Mouse (Mus musculus) ovary, postnatal 14 days (tissue): Measurements from ENCODE around the gene Chmp6.

ENCODE experiments used
- DNase-seq: peaks from one replicate; pipeline ENCODE4 v3.0.0; 2022; ENCODE audit warnings: low spot score

Chmp6 gene

GRCm38 (mm10) chr11:119907711-119908110 lies 5.5 kb upstream of the Chmp6 start:
- no peak for DNase-seq

GRCm38 (mm10) chr11:119909436-119909835 lies 3.8 kb upstream of the Chmp6 start:
- DNase-seq, result peak; percentile 76

DNA sequence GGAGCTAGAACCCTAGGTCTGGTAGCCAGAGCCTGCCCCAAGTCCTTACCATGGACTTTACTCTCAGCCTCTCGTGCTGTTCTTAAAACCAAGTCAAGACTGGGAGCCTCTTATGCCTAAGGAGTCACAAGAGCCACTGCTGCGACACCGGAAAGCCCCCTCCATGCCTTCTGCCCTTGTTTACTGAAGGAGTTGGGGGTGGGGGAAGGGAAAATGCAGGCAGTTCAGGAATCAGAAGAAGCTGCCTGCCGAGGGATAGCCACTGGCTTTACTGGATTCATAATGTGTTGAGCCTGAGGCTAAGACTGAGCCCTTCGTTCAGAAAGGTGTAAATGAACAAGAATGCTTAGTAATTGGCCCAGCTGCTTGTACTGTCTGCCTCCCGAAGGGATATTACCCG lies 396 bp upstream of the Chmp6 start:
- DNase-seq, result no peak

GRCm38 (mm10) chr11:119913935-119914314 lies 684 bp downstream of the Chmp6 start:
- DNase-seq, result no peak

DNA sequence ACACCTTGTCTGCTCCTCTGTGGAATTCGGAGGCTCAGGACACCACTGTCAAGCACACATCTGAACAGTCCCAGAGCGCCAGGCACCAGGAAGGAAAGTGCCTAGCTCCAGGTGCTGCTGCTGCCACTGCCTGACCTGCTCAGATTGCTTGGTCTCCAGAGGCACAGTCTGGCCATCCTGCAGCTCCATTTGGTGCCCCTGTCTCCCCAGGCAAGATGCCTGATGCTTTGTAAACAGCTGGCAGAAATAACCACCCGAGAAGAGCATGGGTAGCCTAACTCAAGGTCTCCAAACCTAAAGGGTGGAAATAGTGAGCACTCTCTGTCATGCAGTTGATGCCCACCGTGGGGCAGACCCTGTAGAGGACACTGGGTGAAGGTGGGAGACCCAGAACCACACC lies 1.1 kb downstream of the Chmp6 start:
- no peak for DNase-seq

DNA sequence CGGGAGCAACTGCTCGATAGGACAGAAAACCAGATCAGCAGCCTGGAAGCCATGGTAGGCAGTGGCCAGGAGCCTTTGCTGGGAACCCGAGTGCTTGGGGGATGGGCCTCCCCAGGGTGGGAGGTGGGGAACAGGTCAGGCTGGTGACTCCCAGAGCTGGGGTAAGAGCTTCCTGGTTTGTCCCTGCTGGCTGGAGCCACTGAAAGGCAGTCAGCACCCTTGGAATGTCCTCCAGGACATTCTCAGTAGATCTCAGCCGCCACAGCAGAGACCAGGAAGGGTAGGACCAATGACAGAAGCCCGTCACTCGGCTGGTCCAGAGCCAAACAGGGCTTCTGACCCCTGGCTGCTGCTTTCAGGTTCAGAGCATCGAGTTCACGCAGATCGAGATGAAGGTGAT lies 2.4 kb downstream of the Chmp6 start:
- no peak for DNase-seq

DNA sequence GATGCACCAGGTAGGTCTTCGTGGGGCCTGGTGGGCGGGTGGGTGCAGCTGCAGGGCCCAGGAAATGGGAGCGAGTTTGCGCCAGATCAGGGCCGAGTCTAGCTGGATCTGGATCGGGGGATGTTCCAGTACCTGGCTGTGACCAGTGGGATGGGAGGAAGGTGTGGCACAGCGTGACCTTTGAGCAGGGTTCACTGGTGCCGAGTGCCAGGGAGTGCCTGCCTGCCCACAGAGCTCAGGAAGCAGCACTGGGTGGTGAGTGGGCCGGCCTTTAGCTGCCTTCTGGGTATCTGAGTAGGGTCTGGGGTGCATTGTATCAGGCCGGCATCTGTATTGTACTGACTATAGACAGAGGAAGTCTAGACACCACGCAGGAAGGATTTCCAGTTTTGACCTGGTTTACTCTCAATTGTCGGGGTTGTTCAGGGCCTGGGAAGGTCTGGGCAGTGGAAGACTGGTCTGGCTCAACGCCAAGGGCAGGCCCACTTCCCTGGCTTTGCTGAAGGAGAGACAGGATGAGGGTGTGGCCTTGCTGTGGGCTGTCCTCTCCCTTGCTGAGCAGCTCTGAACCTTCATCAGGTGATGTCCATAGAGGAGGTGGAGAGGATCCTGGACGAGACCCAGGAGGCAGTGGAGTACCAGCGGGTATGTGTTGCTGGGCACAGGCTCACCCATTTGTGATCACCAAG lies 3.0 kb downstream of the Chmp6 start:
- DNase-seq, result no peak

GRCm38 (mm10) chr11:119916834-119917469 lies 3.7 kb downstream of the Chmp6 start:
- DNase-seq, result no peak

DNA sequence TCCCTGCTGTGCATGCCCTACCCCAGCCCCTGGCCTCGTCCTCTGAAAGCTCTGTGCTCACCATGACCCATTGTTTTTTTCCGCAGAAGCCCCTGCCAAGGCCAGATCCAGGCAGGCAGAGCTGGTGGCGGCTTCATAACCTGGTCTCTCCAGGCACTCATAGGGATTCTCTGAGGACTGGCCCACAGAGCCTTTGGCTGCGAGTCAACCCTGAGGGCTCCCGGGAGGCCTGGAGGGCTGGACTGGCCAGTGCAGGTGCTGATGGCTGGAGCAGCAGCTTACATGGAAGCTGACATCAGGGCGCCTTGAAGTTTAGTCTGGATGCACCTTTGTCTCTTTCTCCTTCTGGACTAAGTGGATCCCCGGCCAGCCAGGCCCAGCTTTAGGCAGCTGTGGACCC lies 5.3 kb downstream of the Chmp6 start:
- DNase-seq, result no peak

- DNase-seq, result no peak
Measured at GRCm38 (mm10) chr11:119919432-119919831, 6.2 kb downstream of the Chmp6 start.

GRCm38 (mm10) chr11:119919897-119920296 lies 6.7 kb downstream of the Chmp6 start:
- peak; percentile 74 for DNase-seq

DNA sequence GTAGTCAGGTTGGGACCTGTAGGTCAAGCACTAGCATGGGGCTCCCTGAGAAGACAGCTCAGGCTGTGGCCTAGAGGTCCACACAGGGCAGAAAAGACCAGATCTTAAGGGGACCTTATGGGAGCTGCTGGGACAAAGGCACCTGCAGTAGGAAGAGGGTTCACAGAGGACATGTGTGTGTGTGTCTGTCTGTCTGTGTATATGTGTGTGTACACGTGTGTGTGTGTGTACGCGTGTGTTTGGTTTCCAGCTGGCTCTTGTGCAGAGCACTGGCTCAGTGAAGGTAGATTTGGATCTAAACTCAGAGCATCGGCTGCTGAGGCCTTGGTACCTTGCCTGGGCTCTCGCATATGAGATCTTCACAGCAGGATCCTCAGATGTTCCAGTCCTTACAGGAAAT lies 7.4 kb downstream of the Chmp6 start:
- DNase-seq, result no peak

- no peak for DNase-seq
Measured at GRCm38 (mm10) chr11:119925176-119925575, 11.9 kb downstream of the Chmp6 start.

DNA sequence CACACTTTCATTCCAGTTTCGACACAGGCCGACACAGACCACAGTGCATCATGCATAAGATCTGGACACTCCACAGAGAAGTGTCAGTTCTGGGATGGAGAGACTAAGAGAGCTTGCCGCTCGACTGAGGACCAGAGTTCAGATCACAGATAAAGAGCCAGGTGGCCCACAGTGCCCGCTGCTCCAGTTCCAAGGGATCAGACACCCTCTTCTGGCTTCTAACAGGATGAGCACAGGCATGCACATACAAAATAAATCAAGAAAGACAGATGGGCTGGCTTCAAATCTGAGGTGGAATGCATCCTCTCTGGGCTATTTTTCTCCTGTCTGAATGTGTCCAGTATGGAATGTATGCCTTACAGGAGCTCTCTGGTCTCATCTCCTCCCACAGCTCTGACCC lies 13.5 kb downstream of the Chmp6 start:
- no peak for DNase-seq

DNA sequence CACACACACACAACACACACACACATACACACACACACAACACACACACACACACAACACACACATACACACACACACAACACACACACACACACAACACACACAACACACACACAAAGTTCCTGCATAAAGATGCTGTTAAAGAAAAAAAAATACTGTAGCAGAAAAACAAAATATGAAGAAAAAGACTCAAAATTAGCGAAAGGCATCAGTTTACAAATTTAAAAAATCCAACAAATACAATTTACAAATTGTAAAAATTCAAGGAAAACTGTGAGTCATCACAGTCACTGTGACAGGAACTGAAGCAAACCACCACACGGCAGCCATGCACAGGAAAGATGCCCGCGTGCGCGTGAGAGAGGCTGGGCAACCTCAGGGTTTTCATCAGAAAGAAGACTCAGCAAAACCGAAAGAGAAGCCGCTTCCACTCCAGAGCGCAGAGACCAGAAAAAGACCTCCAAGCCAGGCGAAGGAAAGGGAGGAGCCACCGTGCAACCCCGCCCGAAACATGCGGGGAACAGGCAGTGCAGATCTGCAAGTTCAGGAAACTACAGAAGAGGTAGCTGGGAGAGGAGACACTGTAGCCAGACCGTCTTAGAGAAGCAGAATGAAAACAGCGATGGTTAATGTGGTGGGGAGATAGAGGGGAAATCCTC lies 14.9 kb downstream of the Chmp6 start:
- no peak for DNase-seq

- no peak for DNase-seq
Measured at GRCm38 (mm10) chr11:119929603-119930265, 16.5 kb downstream of the Chmp6 start.

GRCm38 (mm10) chr11:119931809-119932208 lies 18.6 kb downstream of the Chmp6 start:
- DNase-seq, result no peak

GRCm38 (mm10) chr11:119933142-119933541 lies 19.9 kb downstream of the Chmp6 start:
- no peak for DNase-seq

DNA sequence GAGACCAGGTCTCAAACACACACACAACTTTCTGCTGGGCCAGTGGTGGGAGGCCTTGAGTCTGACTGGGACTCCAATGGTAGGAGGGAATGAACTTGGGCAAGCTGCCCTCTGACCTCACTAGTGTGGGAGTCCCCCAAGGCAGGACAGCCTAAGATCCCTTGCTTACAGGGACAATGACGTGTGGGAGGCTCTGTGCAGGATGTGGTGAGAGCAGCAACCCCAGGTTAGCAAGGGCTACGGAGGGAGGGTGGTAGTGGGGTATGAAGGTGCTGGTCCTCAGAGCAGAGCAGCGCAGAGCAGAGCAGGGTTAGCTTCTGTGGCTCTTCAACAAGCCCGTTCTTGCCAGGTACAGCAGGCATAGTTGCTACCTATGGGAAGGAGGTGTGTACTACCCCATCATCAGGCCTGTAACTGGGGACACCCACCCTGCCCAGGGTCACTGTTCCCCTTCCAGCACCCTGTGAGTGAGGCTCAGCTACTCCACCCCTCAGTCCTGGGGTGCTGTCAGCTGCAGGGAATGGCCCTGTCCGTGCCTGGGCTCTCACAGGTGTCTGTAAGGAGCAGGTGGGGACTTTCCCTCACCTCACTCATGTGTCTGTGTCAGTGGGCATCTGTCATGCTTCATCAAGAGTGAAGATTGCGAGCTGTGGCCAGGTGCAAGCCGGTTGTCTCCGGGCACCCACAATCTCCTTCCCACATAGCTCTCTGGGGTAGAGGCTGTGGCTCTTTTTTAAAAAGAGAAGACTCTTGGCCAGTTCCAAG lies 20.8 kb downstream of the Chmp6 start:
- no peak for DNase-seq

DNA sequence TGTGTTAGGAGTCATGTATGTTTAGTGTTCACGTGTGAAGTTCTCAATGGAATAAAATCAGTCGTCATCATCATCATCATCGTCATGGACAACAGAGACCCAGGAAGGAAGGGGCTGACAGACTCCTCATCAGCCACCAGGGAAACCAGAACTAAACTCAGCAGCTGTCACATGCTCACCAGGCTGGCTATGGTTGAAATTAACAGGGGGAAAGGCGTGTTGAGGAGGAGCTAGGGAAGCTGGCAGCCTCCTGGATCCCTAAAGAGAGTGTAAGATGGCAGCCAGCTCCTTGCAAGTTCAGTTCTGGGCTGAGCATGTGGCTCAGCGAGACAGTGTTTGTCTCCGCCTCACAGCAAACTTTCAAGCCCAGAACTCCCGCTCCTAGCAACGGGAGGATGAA lies 21.5 kb downstream of the Chmp6 start:
- DNase-seq, result no peak

- peak; percentile 67 for DNase-seq
Measured at GRCm38 (mm10) chr11:119935457-119935856, 22.2 kb downstream of the Chmp6 start.

DNA sequence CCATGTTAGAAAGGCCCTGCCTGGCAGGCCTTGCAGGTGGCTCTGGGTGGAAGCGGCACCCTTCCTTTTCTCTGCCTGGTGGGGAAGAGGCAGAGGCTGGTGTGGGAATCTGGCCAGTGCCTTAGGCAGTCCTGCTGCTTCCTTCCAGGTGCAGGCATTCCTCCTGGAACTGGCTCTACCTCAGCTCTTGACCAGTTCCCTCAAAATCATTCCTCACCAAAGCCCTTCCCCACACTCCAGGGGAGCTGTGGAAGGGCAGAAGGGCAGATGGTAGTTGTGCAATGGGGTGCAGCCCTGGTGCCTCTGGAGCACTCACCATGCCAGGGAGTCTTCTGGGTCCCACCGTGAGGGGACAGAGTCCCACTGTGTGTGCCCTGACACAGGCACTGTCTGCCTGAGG lies 23.2 kb downstream of the Chmp6 start:
- no peak for DNase-seq
